Mouse (Mus musculus): ENCODE results near the gene Ccdc124. TPM values are rescaled to one million over a fixed set of nuclear protein-coding genes. Genes with fewer than 3 reads are reported as not detected.

Gene Ccdc124
- total and polyA plus RNA-seq, 3 experiments, result 36.2 to 82.0 (median 58.7) TPM

DNA sequence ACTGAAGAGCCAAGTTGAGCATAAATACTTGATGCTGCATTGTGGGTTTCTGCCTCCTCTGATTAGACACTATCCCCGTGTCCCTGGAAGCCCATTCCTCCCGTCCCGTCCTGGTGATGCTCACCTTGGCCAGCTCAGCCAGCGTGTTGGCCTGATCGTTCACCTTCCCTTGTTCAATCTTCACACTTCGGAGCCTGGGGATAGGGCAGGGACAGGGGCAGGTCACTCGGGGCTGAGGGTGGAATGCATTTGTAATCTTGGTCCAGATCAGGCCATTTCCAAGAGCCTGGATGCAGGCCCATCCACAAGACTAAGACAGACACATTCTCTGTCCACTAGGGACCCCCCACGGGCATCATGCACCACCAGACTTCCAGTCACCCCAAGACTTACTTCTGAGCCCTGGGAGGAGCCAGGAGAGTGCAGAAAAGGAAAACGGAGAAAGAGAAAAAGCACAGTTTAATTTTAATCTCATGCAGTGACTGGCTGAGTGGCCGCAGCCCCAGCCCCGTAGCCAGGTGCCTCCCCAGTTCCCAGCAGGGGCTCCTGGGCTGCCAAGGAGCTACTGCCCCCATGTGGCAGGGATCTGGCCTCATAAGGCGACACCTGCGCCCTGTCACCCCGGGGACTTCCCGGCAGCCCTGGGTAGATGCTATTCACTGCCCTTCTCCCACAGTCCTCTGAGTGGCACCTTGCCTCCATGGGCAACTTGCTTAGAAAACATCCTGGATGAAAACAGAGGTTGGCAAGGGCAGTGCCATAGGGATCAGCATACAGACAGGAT lies 27.2 kb downstream of the Ccdc124 start:
- H3K27me3 ChIP-seq (replicated peaks), result peaks cover 81% of the 10 kb centered on the region

DNA sequence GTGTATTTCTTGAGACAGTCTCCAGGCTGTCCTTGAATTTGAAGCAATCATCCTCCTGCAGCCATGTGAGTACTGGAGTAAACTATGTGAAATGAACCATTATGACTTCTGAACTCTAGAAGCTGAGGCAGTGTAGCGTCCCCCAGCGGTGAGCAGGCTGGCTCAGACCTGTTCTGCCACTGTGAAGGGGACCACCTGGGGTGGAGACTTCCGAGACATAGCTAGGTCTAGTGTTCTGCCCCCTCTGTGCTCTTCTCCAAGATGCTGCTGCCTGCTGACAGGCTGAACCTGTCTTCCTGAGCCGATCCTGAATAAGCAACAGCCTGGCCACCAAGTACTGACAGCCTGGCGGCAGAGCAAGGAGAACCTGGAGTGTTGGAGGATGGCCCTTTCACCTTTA lies 28.6 kb downstream of the Ccdc124 start:
- Histone ChIP-seq H3K9me3 (replicated peaks; ENCODE audit: low read length) (no peaks in the 10 kb centered on the region), H3K27ac (ENCODE audit: insufficient read depth, low read depth) (no peak overlapping the region), H3K36me3 (replicated peaks in 1 of 2; ENCODE audit: control insufficient read depth in 1 of 2, insufficient read depth in 1 of 2, low read length in 1 of 2) (no peaks in the 10 kb centered on the region), H3K4me3 (replicated peaks in 1 of 3; ENCODE audit: low read depth in 2 of 3, low read length in 2 of 3, poor library complexity in 1 of 3) (no peak overlapping the region), H3K4me2 (ENCODE audit: insufficient read depth, low read depth, poor library complexity, severe bottlenecking) (no peak overlapping the region), H3K27me3 (replicated peaks) (peaks cover 67% of the 10 kb centered on the region), H3K9ac (ENCODE audit: insufficient read depth, low read depth) (no peak overlapping the region), H3K4me1 (ENCODE audit: control insufficient read depth in 1 of 2, insufficient read depth in 2 of 2) (peaks cover 0 to 21% of the 10 kb centered on the region in 2 experiments; a peak in 2 of 4 replicates), H3K79me2 (replicated peaks; ENCODE audit: control insufficient read depth, extremely low read depth, insufficient read depth, poor library complexity, severe bottlenecking) (no peaks in the 10 kb centered on the region)
- TF ChIP-seq UBTF (IDR thresholded peaks at IDR 0.05; ENCODE audit: low read depth, low read length) (no peak), E2F4 (IDR thresholded peaks at IDR 0.05; ENCODE audit: insufficient replicate concordance, low read depth, low read length) (no peak), MAZ (IDR thresholded peaks at IDR 0.05; ENCODE audit: low read depth, low read length) (no peak), ETS1 (conservative IDR thresholded peaks at IDR 0.05; ENCODE audit: low read depth, low read length) (no peak), RAD21 (IDR thresholded peaks at IDR 0.05; ENCODE audit: low read depth, low read length) (no peak), MAX (IDR thresholded peaks at IDR 0.05; ENCODE audit: low read length) (no peak), GABPA (IDR thresholded peaks at IDR 0.05; ENCODE audit: insufficient replicate concordance, low read depth, low read length) (no peak)
- no peak for DNase-seq (ENCODE audit: extremely low read depth)
- dilution Hi-C loops (cut with MboI; ENCODE audit: extremely low pct_ligation_motif_present, extremely low pct_unique_long_range_greater_than_20kb, low sequenced_read_pairs) (no loop called here), in situ Hi-C loops (cut with MboI; ENCODE audit: low pct_ligation_motif_present, low pct_unique_long_range_greater_than_20kb, low sequenced_read_pairs) (loop anchor here (10.0 kb wide), 1 partner anchor 130 kb away; the partner anchor contains the start of gene Gm3336)

More for the DNA sequence above, 27.2 kb downstream of the Ccdc124 start:
- dilution Hi-C loops (cut with MboI; ENCODE audit: extremely low pct_ligation_motif_present, extremely low pct_unique_long_range_greater_than_20kb, low sequenced_read_pairs) (no loop called here), in situ Hi-C loops (cut with MboI; ENCODE audit: low pct_ligation_motif_present, low pct_unique_long_range_greater_than_20kb, low sequenced_read_pairs) (loop anchor here (10.0 kb wide), 1 partner anchor 132 kb away; the partner anchor contains the start of gene Gm3336)
- Histone ChIP-seq H3K9ac (ENCODE audit: insufficient read depth, low read depth) (no peak overlapping the region), H3K4me3 (replicated peaks in 1 of 3; ENCODE audit: low read depth in 2 of 3, low read length in 2 of 3, poor library complexity in 1 of 3) (no peak overlapping the region), H3K4me2 (ENCODE audit: insufficient read depth, low read depth, poor library complexity, severe bottlenecking) (no peak overlapping the region), H3K9me3 (replicated peaks; ENCODE audit: low read length) (no peaks in the 10 kb centered on the region), H3K4me1 (ENCODE audit: control insufficient read depth in 1 of 2, insufficient read depth in 2 of 2) (peaks cover 0 to 12% of the 10 kb centered on the region in 2 experiments; a peak in 2 of 4 replicates), H3K36me3 (replicated peaks in 1 of 2; ENCODE audit: control insufficient read depth in 1 of 2, insufficient read depth in 1 of 2, low read length in 1 of 2) (no peaks in the 10 kb centered on the region), H3K27ac (ENCODE audit: insufficient read depth, low read depth) (no peak overlapping the region), H3K79me2 (replicated peaks; ENCODE audit: control insufficient read depth, extremely low read depth, insufficient read depth, poor library complexity, severe bottlenecking) (no peaks in the 10 kb centered on the region)
- TF ChIP-seq CTCF (conservative IDR thresholded peaks at IDR 0.05 in 1 of 2, IDR thresholded peaks at IDR 0.05 in 1 of 2; ENCODE audit: low read depth in 2 of 2, low read length in 2 of 2) (peak in 1 of 2 experiments; percentile 75; a peak in 2 of 4 replicates), MAFK (IDR thresholded peaks at IDR 0.05; ENCODE audit: insufficient replicate concordance, low read length) (no peak), RAD21 (IDR thresholded peaks at IDR 0.05; ENCODE audit: low read depth, low read length) (peak; percentile 35), SMC3 (IDR thresholded peaks at IDR 0.05; ENCODE audit: low read depth, low read length) (peak; percentile 48; the same call in 1 of the 2 replicates), TCF12 (IDR thresholded peaks at IDR 0.05; ENCODE audit: low read depth, low read length) (peak; percentile 53; the same call in 1 of the 2 replicates)
- DNase-seq (ENCODE audit: extremely low read depth), result peak; percentile 64

Data from CH12.LX (cell line).